Mouse (Mus musculus): ENCODE data around the gene Dmac1. TPM values are rescaled to one million over a fixed set of nuclear protein-coding genes. Genes with fewer than 3 reads are reported as not detected.
"Not testable (repeated sequence)": the region's sequence is repeated elsewhere in the genome, so short reads cannot be mapped to it uniquely, and the experiment has no call there.

Dmac1 gene
- polyA plus RNA-seq, 1 experiment: 37.7 TPM

- no peak overlapping the region for H3K27ac ChIP-seq (ENCODE audit: insufficient read depth, low read length)
- no peak for DNase-seq (ENCODE audit: low read depth in 1 of 2, low spot score in 2 of 2)
- TF ChIP-seq POLR2A (IDR thresholded peaks at IDR 0.05; ENCODE audit: low read depth, low read length): no peak
- TF ChIP-seq CTCF (IDR thresholded peaks at IDR 0.05; ENCODE audit: extremely low read depth, insufficient read depth, insufficient read length, insufficient replicate concordance): no peak
- H3K27me3 ChIP-seq (ENCODE audit: control insufficient read depth, insufficient read depth, low read length): no peaks in the 10 kb centered on the region
- WGBS: 77% methylated on average over 2 of the region's 2 CpGs
- no peak overlapping the region for H3K4me3 ChIP-seq (ENCODE audit: extremely low read depth, insufficient read depth, insufficient read length)
- no peaks in the 10 kb centered on the region for H3K36me3 ChIP-seq (ENCODE audit: control insufficient read depth, insufficient read depth, low read length)
- peaks cover 7% of the 10 kb centered on the region for H3K4me1 ChIP-seq (ENCODE audit: control insufficient read depth, insufficient read depth, insufficient read length)
Observed at GRCm38 (mm10) chr4:75264219-75264618, 13.9 kb downstream of the Dmac1 start.

DNA sequence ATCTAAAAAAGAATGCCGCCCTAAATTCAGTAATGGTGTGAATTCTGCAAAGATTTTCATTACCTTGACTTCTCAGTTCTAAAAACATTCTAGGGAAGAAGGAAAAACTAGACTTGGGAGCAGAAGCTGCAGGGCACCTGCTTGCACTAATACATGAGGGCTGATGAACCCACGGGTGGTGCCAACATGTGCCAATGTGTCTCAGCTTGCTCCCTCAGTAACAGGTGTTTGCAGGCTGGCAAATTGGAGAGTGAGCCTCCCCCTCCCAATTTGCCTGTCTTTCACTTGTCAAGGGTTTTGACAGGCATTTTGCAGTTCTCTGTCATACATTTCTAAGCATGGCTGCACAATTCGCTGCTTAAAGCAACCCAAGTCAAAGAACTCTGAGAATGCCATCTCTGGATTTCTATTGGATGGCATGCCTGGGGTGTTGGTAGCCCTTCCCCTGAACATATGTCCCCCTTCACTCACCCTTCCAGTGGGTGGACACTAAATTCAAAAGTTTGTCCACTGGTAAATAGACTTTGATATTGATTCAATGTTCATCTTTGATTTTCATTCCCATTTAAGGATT is 14.5 kb downstream of the Dmac1 start:
- no peak overlapping the region for H3K4me3 ChIP-seq (ENCODE audit: extremely low read depth, insufficient read depth, insufficient read length)
- H3K27ac ChIP-seq (ENCODE audit: insufficient read depth, low read length): no peak overlapping the region
- no peaks in the 10 kb centered on the region for H3K36me3 ChIP-seq (ENCODE audit: control insufficient read depth, insufficient read depth, low read length)
- TF ChIP-seq CTCF (IDR thresholded peaks at IDR 0.05; ENCODE audit: extremely low read depth, insufficient read depth, insufficient read length, insufficient replicate concordance) (no peak), POLR2A (IDR thresholded peaks at IDR 0.05; ENCODE audit: low read depth, low read length) (no peak)
- no peaks in the 10 kb centered on the region for H3K27me3 ChIP-seq (ENCODE audit: control insufficient read depth, insufficient read depth, low read length)
- 71% methylated on average over 3 of the region's 3 CpGs for WGBS
- DNase-seq (ENCODE audit: low read depth in 1 of 2, low spot score in 2 of 2): no peak
- peaks cover 7% of the 10 kb centered on the region for H3K4me1 ChIP-seq (ENCODE audit: control insufficient read depth, insufficient read depth, insufficient read length)

DNA sequence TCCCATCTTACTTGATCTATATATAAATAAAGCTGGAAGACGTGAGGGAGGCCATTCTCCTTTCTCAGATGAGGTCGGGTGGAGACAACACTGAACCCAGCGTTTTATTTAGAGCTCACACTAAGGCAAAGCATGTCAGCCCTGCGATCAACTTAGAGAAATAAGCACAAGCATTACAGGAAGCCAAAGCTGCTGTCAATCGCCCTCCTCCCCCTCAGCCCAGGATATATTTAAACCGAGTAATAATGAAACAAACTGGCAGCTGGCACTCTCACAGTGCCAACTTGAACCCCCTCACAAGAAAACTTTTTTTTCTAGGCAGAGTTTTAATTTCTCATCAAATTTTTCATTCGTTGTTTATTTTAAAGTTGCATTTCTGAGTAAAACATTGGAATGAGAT is 15.7 kb downstream of the Dmac1 start:
- TF ChIP-seq POLR2A (IDR thresholded peaks at IDR 0.05; ENCODE audit: low read depth, low read length) (no peak), CTCF (IDR thresholded peaks at IDR 0.05; ENCODE audit: extremely low read depth, insufficient read depth, insufficient read length, insufficient replicate concordance) (no peak)
- peak overlapping the region; percentile 54; the same call in 1 of the 2 replicates for H3K27ac ChIP-seq (ENCODE audit: insufficient read depth, low read length)
- no peak overlapping the region for H3K4me3 ChIP-seq (ENCODE audit: extremely low read depth, insufficient read depth, insufficient read length)
- no peak for DNase-seq (ENCODE audit: low read depth in 1 of 2, low spot score in 2 of 2)
- H3K36me3 ChIP-seq (ENCODE audit: control insufficient read depth, insufficient read depth, low read length): no peaks in the 10 kb centered on the region
- H3K27me3 ChIP-seq (ENCODE audit: control insufficient read depth, insufficient read depth, low read length): no peaks in the 10 kb centered on the region
- WGBS: 12% methylated on average over 7 of the region's 7 CpGs
- peaks cover 5% of the 10 kb centered on the region for H3K4me1 ChIP-seq (ENCODE audit: control insufficient read depth, insufficient read depth, insufficient read length)

GRCm38 (mm10) chr4:75260156-75260555 is 17.9 kb downstream of the Dmac1 start:
- no peaks in the 10 kb centered on the region for H3K27me3 ChIP-seq (ENCODE audit: control insufficient read depth, insufficient read depth, low read length)
- H3K4me3 ChIP-seq (ENCODE audit: extremely low read depth, insufficient read depth, insufficient read length): no peak overlapping the region
- TF ChIP-seq CTCF (IDR thresholded peaks at IDR 0.05; ENCODE audit: extremely low read depth, insufficient read depth, insufficient read length, insufficient replicate concordance) (no peak), POLR2A (IDR thresholded peaks at IDR 0.05; ENCODE audit: low read depth, low read length) (no peak)
- peaks cover 5% of the 10 kb centered on the region; the same call in 1 of the 2 replicates for H3K4me1 ChIP-seq (ENCODE audit: control insufficient read depth, insufficient read depth, insufficient read length)
- H3K36me3 ChIP-seq (ENCODE audit: control insufficient read depth, insufficient read depth, low read length): no peaks in the 10 kb centered on the region
- no peak overlapping the region for H3K27ac ChIP-seq (ENCODE audit: insufficient read depth, low read length)
- DNase-seq (ENCODE audit: low read depth in 1 of 2, low spot score in 2 of 2): no peak
- WGBS: 80% methylated on average over 6 of the region's 6 CpGs

GRCm38 (mm10) chr4:75259447-75259846 is 18.7 kb downstream of the Dmac1 start:
- Histone ChIP-seq H3K4me1 (ENCODE audit: control insufficient read depth, insufficient read depth, insufficient read length) (peaks cover 5% of the 10 kb centered on the region; the same call in 1 of the 2 replicates), H3K4me3 (ENCODE audit: extremely low read depth, insufficient read depth, insufficient read length) (no peak overlapping the region), H3K27ac (ENCODE audit: insufficient read depth, low read length) (no peak overlapping the region), H3K27me3 (ENCODE audit: control insufficient read depth, insufficient read depth, low read length) (no peaks in the 10 kb centered on the region), H3K36me3 (ENCODE audit: control insufficient read depth, insufficient read depth, low read length) (no peaks in the 10 kb centered on the region)
- TF ChIP-seq POLR2A (IDR thresholded peaks at IDR 0.05; ENCODE audit: low read depth, low read length) (no peak), CTCF (IDR thresholded peaks at IDR 0.05; ENCODE audit: extremely low read depth, insufficient read depth, insufficient read length, insufficient replicate concordance) (no peak)
- 51% methylated on average over 3 of the region's 3 CpGs for WGBS
- no peak for DNase-seq (ENCODE audit: low read depth in 1 of 2, low spot score in 2 of 2)

DNA sequence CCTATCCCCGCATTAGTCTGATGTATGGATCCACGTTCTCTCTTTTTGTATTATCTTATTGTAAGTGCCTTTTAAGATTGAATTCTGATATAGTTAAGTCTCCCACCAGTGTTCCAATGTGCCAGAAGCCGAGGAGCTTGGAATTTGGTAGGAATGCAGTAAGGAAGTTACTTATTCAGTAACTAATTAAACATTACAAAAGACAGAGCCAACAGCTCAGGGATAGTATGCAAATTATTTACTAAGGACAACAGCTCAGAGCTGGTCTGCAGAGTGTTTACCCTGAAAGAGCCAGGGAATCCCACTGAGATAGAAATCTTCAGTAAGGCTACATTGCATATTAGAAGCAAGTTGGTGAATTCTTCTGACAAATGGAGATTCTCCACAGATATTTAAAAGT is 43.5 kb downstream of the Dmac1 start:
- H3K36me3 ChIP-seq (ENCODE audit: control insufficient read depth, insufficient read depth, low read length); DNase-seq (ENCODE audit: low read depth in 1 of 2, low spot score in 2 of 2); H3K27ac ChIP-seq (ENCODE audit: insufficient read depth, low read length); H3K4me1 ChIP-seq (ENCODE audit: control insufficient read depth, insufficient read depth, insufficient read length); H3K4me3 ChIP-seq (ENCODE audit: extremely low read depth, insufficient read depth, insufficient read length); H3K27me3 ChIP-seq (ENCODE audit: control insufficient read depth, insufficient read depth, low read length): not testable (repeated sequence)
- 70% methylated on average over 3 of the region's 3 CpGs for WGBS

Data from spleen, adult 2 months (tissue).